Mouse (Mus musculus) layer of hippocampus, postnatal 14 days (tissue): ENCODE data around the gene Clba1. TPM values are rescaled to one million over a fixed set of nuclear protein-coding genes. Genes with fewer than 3 reads are reported as not detected.
"Not testable (repeated sequence)": the region's sequence is repeated elsewhere in the genome, so short reads cannot be mapped to it uniquely, and the experiment has no call there.

Experiments used
- DNase-seq, 2 experiments: peaks; one replicate each; pipeline ENCODE4 v3.0.0; 2021 to 2022; ENCODE audit warnings: low spot score in 2 of 2, mixed read lengths in 1 of 2
- total RNA-seq, 2 experiments: library from RNA; stranded (reverse); gene quantifications; 2 replicates each; pipeline ENCODE4 v1.2.3; 2021

The Clba1 gene
- total RNA-seq, 2 experiments from 2014 or later: 13.2 to 13.7 TPM

- no peak for DNase-seq
These were observed 6.1 kb downstream of the Clba1 start for GRCm38 (mm10) chr12:112814682-112815470.

DNA sequence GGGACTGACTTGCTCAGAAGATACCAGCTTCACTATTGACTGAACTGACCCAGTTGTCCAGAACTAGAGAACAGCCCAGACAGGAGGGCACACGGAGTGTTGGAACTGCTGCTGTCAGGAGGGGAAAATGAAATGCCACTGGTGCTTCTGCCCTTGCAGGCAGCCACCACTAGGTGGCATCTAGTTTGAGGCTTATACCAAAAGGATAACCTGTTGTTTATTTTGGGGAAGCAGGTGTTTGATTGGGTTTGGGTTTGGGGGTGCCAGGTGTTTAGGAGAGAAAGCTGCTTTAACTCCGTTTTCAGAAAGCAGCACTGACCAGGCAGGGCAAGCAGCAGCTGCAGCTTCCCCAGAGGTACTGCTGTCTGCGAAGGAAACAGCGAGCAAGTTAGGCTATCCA, 7.6 kb downstream of the Clba1 start:
- peak in 1 of 2 experiments; percentile 44 for DNase-seq

GRCm38 (mm10) chr12:112816866-112817265, 8.1 kb downstream of the Clba1 start:
- DNase-seq: not testable (repeated sequence)

GRCm38 (mm10) chr12:112819057-112819662, 10.4 kb downstream of the Clba1 start:
- no peak for DNase-seq

DNA sequence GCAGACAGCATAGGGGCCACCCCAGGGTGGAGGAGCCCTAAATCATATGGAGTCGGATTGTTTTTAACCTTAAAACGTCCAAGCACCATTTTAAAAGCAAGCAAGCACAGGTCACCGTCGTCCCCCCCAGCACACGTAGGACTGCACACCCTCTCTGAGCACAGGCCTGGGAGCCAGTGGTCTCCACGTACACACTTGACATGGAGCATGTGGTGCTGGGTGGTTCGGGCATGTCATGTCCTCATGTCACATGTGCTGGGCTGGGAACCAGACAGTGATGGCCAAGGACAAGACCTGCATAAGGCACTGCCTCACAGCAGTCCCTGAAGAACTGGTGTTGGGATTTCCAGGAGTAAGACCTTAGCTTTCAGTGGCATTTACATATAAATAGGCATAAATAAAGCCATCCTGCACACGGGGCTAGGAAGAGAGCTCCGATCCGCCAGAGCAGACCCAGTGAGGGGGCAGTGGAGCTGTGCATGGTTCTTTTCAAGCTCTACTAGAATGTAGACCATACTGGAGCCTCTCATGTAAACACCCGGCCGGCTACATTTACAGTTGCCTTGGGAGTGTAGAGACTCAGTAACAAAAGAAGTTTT, 11.8 kb downstream of the Clba1 start:
- DNase-seq: no peak

DNA sequence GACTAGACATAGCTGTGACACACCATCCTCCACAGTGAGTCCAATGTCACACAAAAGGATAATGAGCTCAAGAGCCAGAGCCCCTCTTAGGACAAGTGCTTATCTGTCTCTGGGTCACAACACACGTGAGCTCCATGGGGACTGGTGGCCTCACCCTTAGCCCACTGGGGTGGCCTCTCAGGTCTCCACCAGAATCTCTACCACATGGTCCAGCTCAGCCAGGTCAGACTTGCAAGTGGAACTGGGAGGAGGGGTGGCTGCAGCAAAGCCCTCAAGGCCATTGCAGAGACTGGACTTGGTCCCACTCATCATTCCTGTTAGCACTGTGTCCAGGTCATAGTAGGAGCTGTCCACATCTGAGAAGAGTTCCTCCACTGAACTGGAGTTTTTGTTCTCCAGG, 12.5 kb downstream of the Clba1 start:
- DNase-seq: no peak

DNA sequence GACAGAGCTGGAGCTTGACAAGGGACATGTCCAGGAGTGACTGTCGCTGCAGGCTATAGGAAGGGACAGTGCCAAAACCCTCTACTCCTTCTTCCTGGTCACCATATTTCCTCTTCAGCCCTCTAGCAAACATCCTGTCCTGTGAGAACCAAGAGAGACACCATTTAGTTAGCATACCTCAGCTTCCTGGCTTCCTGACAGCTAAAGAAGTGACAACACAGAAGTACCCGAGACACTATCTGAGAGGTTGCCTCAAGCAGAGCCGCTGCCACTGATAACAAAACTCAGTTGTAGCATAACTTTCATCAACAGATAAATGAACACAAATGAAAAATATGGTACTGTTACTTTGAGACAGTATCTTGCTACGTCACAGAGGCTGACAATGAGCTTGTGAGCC, 13.2 kb downstream of the Clba1 start:
- no peak for DNase-seq

DNA sequence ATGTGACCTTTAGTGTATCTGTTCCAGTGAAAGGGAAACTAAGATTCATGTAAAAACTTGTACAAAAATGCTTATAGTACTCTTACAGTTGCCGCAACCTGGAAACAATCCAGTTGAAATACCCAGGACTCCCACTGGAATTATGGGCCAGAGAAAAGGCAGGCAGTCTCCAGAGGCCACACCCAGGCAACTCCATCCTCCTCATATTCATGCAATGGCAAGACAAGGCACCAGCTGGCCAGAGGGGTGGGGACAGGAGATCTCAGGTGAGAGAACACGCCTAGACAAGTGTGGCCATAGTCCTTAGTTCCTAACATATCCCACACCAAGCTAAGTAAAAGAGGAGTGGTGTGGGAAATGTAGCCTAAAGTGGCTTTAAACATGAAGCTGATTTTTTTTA, 13.9 kb downstream of the Clba1 start:
- DNase-seq: no peak

DNA sequence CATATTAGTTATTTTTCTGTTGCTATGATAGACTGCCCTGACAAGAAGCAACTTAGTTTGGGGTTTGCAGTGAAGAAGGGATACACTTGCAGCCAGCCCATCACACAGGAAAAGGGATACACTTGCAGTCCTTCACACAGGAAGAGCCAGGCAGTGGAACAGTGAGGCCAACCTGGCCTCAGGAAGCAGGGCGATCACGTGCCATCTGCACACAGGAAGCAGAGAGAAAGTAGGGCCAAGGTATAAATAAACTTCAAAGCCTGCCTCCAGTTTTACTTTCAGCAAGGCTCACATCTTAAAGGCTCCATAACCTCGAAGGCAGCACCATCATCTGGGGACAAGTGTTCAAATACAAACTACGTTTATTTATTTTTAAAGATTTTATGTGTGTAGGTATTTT, 14.5 kb downstream of the Clba1 start:
- no peak for DNase-seq

DNA sequence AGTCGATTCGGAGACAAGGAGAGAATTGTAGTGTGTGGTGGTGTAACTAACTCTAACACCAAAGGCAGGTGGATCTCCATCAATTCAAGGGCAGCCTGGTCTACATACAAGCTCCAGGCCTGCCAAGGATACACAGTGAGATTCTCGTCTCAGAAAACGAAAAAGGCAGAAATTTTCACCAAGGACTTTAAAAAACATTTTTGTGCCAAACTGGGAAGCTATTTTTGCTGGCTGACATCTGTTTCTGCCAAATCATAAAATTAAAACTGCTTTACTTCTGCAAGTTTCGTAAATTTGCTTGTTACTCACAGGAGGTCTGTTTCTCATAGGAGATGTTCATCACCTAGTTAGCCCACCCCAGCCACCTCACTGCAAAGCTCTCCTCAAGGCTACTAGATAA, 17.2 kb downstream of the Clba1 start:
- DNase-seq: no peak

- peak in 1 of 2 experiments; percentile 49 for DNase-seq
These were observed 19.9 kb downstream of the Clba1 start for GRCm38 (mm10) chr12:112828501-112829243.

- peak; percentile 97 to 98 for DNase-seq
These were observed 20.6 kb downstream of the Clba1 start, which contains the start of gene Cdca4 for GRCm38 (mm10) chr12:112829244-112829864. Cdca4 (minus strand) TSS chr12:112829423.

GRCm38 (mm10) chr12:112830141-112830540, 21.4 kb downstream of the Clba1 start:
- DNase-seq: no peak

- DNase-seq: no peak
These were observed 21.8 kb downstream of the Clba1 start for GRCm38 (mm10) chr12:112830570-112830969.

DNA sequence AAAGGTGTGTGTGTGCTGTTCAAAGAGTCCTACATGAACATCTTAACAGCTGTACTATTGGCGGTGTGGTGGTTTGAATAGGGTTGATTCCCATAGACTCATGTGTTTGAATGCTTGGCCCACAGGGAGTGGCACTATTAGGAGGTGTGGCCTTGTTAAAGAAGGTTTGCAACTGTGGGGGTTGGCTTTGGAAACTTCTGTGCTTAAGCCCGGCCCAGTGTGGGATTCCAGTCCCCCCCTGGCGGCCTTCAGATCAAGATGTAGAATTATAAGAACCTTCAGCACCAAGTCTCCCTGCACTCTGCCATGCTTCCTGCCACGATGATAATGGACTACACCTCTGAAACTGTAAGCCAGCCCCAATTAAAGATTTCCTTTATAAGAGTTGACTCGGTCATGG, 23.7 kb downstream of the Clba1 start:
- DNase-seq: no peak

GRCm38 (mm10) chr12:112833527-112833926, 24.8 kb downstream of the Clba1 start:
- DNase-seq: no peak

DNA sequence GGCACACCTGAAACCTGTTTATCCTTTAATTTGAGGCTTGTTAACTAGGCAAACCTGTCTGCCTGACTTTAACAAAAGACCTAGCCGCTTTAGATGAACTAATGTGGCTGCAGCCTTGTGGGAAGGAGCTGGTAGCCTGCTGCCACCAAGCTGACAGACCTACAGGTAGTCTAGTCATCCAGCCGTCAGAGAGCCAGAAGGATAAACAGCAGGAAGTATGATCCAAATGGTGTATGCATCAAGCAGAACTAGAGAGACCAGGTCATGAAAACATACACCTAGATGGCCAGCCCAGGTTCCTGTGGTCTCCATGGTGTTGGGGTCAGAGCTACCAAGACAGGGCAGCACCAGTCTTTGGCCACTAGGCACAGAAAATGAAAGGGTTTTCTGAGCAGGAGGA, 26.3 kb downstream of the Clba1 start:
- no peak for DNase-seq

DNA sequence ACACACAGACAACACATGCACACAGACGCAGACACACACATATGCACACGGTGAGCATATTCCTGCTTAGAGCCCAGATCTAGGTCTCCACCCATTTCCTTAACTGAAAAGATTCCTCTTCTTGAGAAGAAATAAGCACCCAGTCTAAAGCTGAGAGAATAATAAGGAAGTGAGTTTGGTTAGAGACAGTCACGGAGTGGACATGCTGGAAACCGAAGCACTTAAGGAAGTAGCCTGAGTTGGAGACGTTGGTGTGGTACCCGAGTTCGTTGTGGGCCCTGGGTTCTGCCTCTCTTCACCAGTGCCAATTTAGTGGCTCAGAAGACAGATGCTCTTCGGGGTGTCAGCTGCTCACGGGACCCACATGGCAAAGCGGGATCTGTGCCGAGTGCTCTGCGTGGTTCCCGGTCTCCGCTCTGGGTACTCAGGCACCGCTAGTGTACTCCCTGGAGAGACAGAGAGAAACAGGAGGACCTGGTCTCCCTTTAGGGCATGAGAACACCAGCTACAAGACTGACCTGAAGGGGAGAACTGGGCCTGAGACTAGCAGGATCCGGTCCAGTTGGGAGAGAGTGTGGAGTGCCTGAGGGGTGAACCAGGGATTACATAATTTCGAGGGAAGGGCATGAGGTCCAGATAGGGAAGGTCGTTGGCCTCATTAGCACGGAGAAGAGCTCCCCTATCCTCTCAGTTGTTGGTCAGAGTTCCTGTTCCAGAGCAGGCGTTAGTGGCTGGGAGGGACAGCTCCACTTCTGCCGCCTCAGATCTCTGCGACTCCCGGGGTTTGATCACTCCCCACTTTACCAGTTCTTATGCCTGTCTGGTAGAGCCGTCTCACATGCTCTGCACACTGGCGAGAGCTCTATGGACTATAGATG, 31.7 kb downstream of the Clba1 start:
- DNase-seq: no peak

DNA sequence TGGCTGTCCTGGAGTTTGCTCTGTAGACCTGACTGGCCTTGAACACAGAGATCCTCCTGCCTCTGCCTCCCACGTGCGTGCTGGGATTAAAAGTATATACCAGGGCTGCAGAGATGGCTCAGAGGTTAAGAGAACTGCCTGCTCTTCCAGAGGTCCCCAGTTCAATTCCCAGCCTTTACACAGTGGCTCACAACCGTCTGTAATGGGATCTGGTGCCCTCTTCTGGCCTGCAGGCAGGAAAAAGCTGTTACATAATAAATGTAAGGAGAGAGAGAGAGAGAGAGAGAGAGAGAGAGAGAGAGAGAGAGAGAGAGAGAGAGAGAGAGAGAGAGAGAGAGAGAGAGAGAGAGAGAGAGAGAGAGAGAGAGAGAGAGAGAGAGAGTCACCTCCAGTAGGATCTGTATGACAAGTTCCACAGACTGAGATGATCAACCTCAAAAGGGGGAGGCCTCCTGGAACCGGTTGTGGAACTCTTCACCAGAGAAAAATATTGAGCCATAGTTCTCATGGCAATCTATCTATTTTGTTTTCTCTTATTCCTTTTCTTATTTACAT, 32.7 kb downstream of the Clba1 start:
- not testable (repeated sequence) for DNase-seq

GRCm38 (mm10) chr12:112842128-112842527, 33.4 kb downstream of the Clba1 start:
- not testable (repeated sequence) for DNase-seq
